Mouse (Mus musculus) megakaryocyte, embryonic 14.5 days (primary cell): ENCODE measurements around the gene Atp2b4.

Experiments
- FLI1 ChIP-seq: IDR thresholded peaks from 2 replicates; pipeline ENCODE4 v1.6.1; 2012; ENCODE audit warnings: low read length, inconsistent platforms, mixed read lengths
- GATA1 ChIP-seq: IDR thresholded peaks from 3 replicates; pipeline ENCODE4 v1.6.1; 2012; ENCODE audit warnings: mixed read lengths, low read length, inconsistent platforms, borderline replicate concordance

DNA sequence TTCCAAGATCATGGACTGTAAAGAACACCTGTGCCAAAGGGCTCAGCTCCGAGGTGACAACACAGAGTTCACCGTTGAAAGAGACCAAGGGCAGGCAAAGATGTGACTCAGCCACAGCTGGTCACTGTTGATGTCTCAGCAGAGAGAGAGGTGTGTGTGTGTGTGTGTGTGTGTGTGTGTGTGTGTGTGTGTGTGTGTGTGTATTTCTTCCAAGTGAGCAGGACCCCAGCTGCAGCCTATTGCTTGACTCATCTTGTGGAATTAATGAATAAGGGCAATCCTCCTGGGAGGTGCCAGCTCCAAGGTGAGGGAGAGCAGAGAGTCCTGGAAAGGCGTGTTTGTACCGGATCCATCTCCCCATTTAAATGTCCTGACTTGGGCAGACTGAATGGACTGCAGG is 35.5 kb downstream of the Atp2b4 start:
- no peak for TF ChIP-seq GATA1
- no peak for TF ChIP-seq FLI1
